Mouse (Mus musculus) lung, postnatal 0 days (tissue): ENCODE measurements around the gene Kat2a.

Source experiments
- CTCF ChIP-seq: IDR thresholded peaks from 2 replicates; pipeline ENCODE4 v1.5.1; 2016; ENCODE audit warnings: antibody characterized with exemption, mild to moderate bottlenecking
- EP300 ChIP-seq: IDR thresholded peaks from 2 replicates; pipeline ENCODE4 v1.6.1; 2016; ENCODE audit warnings: antibody characterized with exemption, mild to moderate bottlenecking, control low read depth

GRCm38 (mm10) chr11:100713174-100713573 lies 909 bp upstream of the Kat2a start:
- no peak for TF ChIP-seq CTCF
- TF ChIP-seq EP300, result no peak
